Comparison of ENCODE assay signal across 24 mouse cellular contexts in the genomic region with DNA sequence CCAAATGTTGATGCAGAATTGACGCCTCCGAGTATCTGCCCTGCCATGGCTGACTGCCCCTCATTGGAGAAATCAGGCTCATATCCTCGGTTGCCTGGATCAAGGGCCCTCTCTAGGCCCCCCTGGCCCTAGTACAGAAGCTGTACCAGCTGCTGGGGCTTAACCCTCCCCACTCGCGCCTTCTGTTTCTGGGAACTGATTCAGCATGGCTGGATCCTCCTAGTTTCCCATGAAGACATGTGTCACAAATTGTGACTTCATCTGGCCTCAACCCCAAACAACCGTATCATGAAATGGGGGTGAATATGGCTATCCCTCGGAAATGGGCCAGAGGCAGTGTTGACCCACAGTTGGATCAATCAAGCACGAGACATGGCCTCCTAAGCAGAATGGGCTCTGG.
DNase-seq lines count a peak whose midpoint lies in the region; ATAC-seq and TF ChIP-seq lines count a peak whose summit lies in the region.
"Had no signal": no experiment of that assay in that cellular context is flagged by ENCODE, and none has a peak within 500 bp of the region (broad histone marks: within the 10 kb centered on the region; RNA-seq: fewer than 3 reads in every experiment).

No protein-coding gene starts in this region.

- peaks cover 16% of the 10 kb centered on the region for H3K27me3 ChIP-seq in forebrain, embryonic 10.5 days (ENCODE audit: poor library complexity, severe bottlenecking)
- H3K27me3 ChIP-seq in forebrain, embryonic 15.5 days: no peaks in the 10 kb centered on the region
- H3K27me3 ChIP-seq in hindbrain, postnatal 0 days (ENCODE audit: insufficient read depth, low read length): no peaks in the 10 kb centered on the region
- H3K27me3 ChIP-seq in hindbrain, embryonic 14.5 days (ENCODE audit: control insufficient read depth, insufficient read depth, low read length): no peaks in the 10 kb centered on the region
- H3K27me3 ChIP-seq in embryonic facial prominence, embryonic 10.5 days (replicated peaks; ENCODE audit: low read depth, poor library complexity, severe bottlenecking): no peaks in the 10 kb centered on the region
- H3K27me3 ChIP-seq in limb, embryonic 13.5 days: no peaks in the 10 kb centered on the region
- H3K27me3 ChIP-seq: embryonic facial prominence, embryonic 12.5 days; forebrain, embryonic 13.5 days; heart, embryonic 15.5 days; hindbrain, embryonic 12.5 days had no signal

- H3K36me3 ChIP-seq in forebrain, embryonic 10.5 days (replicated peaks): no peaks in the 10 kb centered on the region
- H3K36me3 ChIP-seq in forebrain, embryonic 15.5 days: no peaks in the 10 kb centered on the region
- H3K36me3 ChIP-seq in hindbrain, postnatal 0 days (ENCODE audit: insufficient read depth, low read length): no peaks in the 10 kb centered on the region
- H3K36me3 ChIP-seq in hindbrain, embryonic 14.5 days (replicated peaks; ENCODE audit: control insufficient read depth, insufficient read depth): no peaks in the 10 kb centered on the region
- H3K36me3 ChIP-seq in embryonic facial prominence, embryonic 10.5 days (replicated peaks): no peaks in the 10 kb centered on the region
- H3K36me3 ChIP-seq in limb, embryonic 13.5 days: no peaks in the 10 kb centered on the region
- H3K36me3 ChIP-seq: embryonic facial prominence, embryonic 12.5 days; G1E; heart, embryonic 15.5 days; hindbrain, embryonic 12.5 days had no signal

- no peak for TF ChIP-seq CTCF in hindbrain, postnatal 0 days (IDR thresholded peaks at IDR 0.05; ENCODE audit: low read depth)

- WGBS in forebrain, embryonic 10.5 days: 90% methylated on average over 8 of the region's 8 CpGs
- 82% methylated on average over 8 of the region's 8 CpGs for WGBS in forebrain, embryonic 15.5 days
- WGBS in hindbrain, postnatal 0 days: 65% methylated on average over 8 of the region's 8 CpGs
- 76% methylated on average over 8 of the region's 8 CpGs for WGBS in hindbrain, embryonic 14.5 days
- 82% methylated on average over 8 of the region's 8 CpGs for WGBS in embryonic facial prominence, embryonic 10.5 days
- 79% methylated on average over 8 of the region's 8 CpGs for WGBS in limb, embryonic 13.5 days

- H3K4me1 ChIP-seq in forebrain, embryonic 10.5 days: peaks cover 44% of the 10 kb centered on the region
- H3K4me1 ChIP-seq in forebrain, embryonic 15.5 days: peaks cover 13% of the 10 kb centered on the region
- no peaks in the 10 kb centered on the region for H3K4me1 ChIP-seq in hindbrain, postnatal 0 days (ENCODE audit: insufficient read depth, low read length)
- peaks cover 5% of the 10 kb centered on the region; the same call in 1 of the 2 replicates for H3K4me1 ChIP-seq in hindbrain, embryonic 14.5 days (replicated peaks; ENCODE audit: control insufficient read depth, insufficient read depth, low read length)
- H3K4me1 ChIP-seq in embryonic facial prominence, embryonic 10.5 days: peaks cover 68% of the 10 kb centered on the region
- peaks cover 59% of the 10 kb centered on the region for H3K4me1 ChIP-seq in limb, embryonic 13.5 days

- ATAC-seq in forebrain, embryonic 15.5 days (replicated peaks): no peak
- ATAC-seq in hindbrain, postnatal 0 days: no peak
- no peak for ATAC-seq in hindbrain, embryonic 14.5 days (ENCODE audit: low FRiP score)
- ATAC-seq in limb, embryonic 13.5 days (ENCODE audit: low FRiP score, low read depth): no peak
- ATAC-seq: CD4-positive, CD25-positive, alpha-beta regulatory T cell, adult 4 months; forebrain, embryonic 13.5 days had no signal

- H3K9ac ChIP-seq in forebrain, embryonic 15.5 days (replicated peaks): no peak overlapping the region
- no peak overlapping the region for H3K9ac ChIP-seq in hindbrain, postnatal 0 days (replicated peaks; ENCODE audit: low read length)
- no peak overlapping the region for H3K9ac ChIP-seq in hindbrain, embryonic 14.5 days
- H3K9ac ChIP-seq in limb, embryonic 13.5 days: no peak overlapping the region
- H3K9ac ChIP-seq: embryonic facial prominence, embryonic 12.5 days; forebrain, embryonic 13.5 days; heart, embryonic 15.5 days; hindbrain, embryonic 12.5 days had no signal

- DNase-seq in forebrain, embryonic 10.5 days (ENCODE audit: extremely low spot score, low spot score): no peak
- DNase-seq in hindbrain, postnatal 0 days (ENCODE audit: low spot score): peak; percentile 15
- no peak for DNase-seq in hindbrain, embryonic 14.5 days (ENCODE audit: low spot score)
- DNase-seq in embryonic facial prominence, embryonic 10.5 days (ENCODE audit: low spot score): no peak
- no peak for DNase-seq in natural killer cell, adult 2 months (ENCODE audit: low spot score in 2 of 2)
- DNase-seq in thymus, postnatal 36 days: no peak
- DNase-seq: adrenal gland, postnatal 10 days; B cell, adult 2 months; cerebellum, adult 11 months; cerebellum, adult 8-10 months; cerebellum, postnatal 14 days; embryo, embryonic 11 days; gastrocnemius, adult 2 months; heart, adult 18-20 months; heart, postnatal 14 days had no signal

- H3K4me3 ChIP-seq in forebrain, embryonic 10.5 days: no peak overlapping the region
- no peak overlapping the region for H3K4me3 ChIP-seq in forebrain, embryonic 15.5 days
- no peak overlapping the region for H3K4me3 ChIP-seq in hindbrain, postnatal 0 days (ENCODE audit: low read length)
- H3K4me3 ChIP-seq in hindbrain, embryonic 14.5 days (replicated peaks; ENCODE audit: low read length): no peak overlapping the region
- no peak overlapping the region for H3K4me3 ChIP-seq in embryonic facial prominence, embryonic 10.5 days
- H3K4me3 ChIP-seq in limb, embryonic 13.5 days: no peak overlapping the region
- H3K4me3 ChIP-seq: embryonic facial prominence, embryonic 12.5 days; forebrain, embryonic 13.5 days; gastrocnemius, adult 2 months; heart, embryonic 15.5 days; hindbrain, embryonic 12.5 days had no signal

- 0 out of 2 replicates have a peak overlapping the region, but pooled peaks have one; percentile 17 for H3K27ac ChIP-seq in forebrain, embryonic 10.5 days
- no peak overlapping the region for H3K27ac ChIP-seq in forebrain, embryonic 15.5 days (replicated peaks)
- H3K27ac ChIP-seq in hindbrain, postnatal 0 days: no peak overlapping the region
- H3K27ac ChIP-seq in hindbrain, embryonic 14.5 days: no peak overlapping the region
- H3K27ac ChIP-seq in embryonic facial prominence, embryonic 10.5 days (replicated peaks): peak overlapping the region; percentile 90
- 0 out of 2 replicates have a peak overlapping the region, but pooled peaks have one; percentile 15 for H3K27ac ChIP-seq in limb, embryonic 13.5 days
- H3K27ac ChIP-seq: embryonic facial prominence, embryonic 12.5 days; forebrain, embryonic 13.5 days; gastrocnemius, adult 2 months; heart, embryonic 15.5 days; hindbrain, embryonic 12.5 days had no signal

- H3K9me3 ChIP-seq in forebrain, embryonic 10.5 days: no peaks in the 10 kb centered on the region
- no peaks in the 10 kb centered on the region for H3K9me3 ChIP-seq in forebrain, embryonic 15.5 days
- no peaks in the 10 kb centered on the region for H3K9me3 ChIP-seq in hindbrain, postnatal 0 days (ENCODE audit: low read length)
- H3K9me3 ChIP-seq in hindbrain, embryonic 14.5 days (ENCODE audit: control insufficient read depth, low read length): no peaks in the 10 kb centered on the region
- H3K9me3 ChIP-seq in embryonic facial prominence, embryonic 10.5 days: no peaks in the 10 kb centered on the region
- no peaks in the 10 kb centered on the region for H3K9me3 ChIP-seq in limb, embryonic 13.5 days
- H3K9me3 ChIP-seq: embryonic facial prominence, embryonic 12.5 days; forebrain, embryonic 13.5 days; heart, embryonic 15.5 days; hindbrain, embryonic 12.5 days had no signal

- no peak overlapping the region for H3K4me2 ChIP-seq in forebrain, embryonic 15.5 days (replicated peaks)
- H3K4me2 ChIP-seq in hindbrain, postnatal 0 days (ENCODE audit: low read depth, low read length): no peak overlapping the region
- no peak overlapping the region for H3K4me2 ChIP-seq in hindbrain, embryonic 14.5 days (replicated peaks)
- no peak overlapping the region for H3K4me2 ChIP-seq in limb, embryonic 13.5 days (replicated peaks)
- H3K4me2 ChIP-seq: embryonic facial prominence, embryonic 12.5 days; forebrain, embryonic 13.5 days; heart, embryonic 11.5 days; heart, embryonic 15.5 days; hindbrain, embryonic 12.5 days had no signal

Comparison
In these comparisons a context has a peak if more than half of its experiments do, and no peak if none do; other contexts are left out.
1. H3K27ac ChIP-seq: peak in forebrain, embryonic 10.5 days (single experiment), embryonic facial prominence, embryonic 10.5 days (single experiment) and limb, embryonic 13.5 days (single experiment); none in forebrain, embryonic 15.5 days (single experiment), hindbrain, postnatal 0 days (single experiment) and hindbrain, embryonic 14.5 days (single experiment).